Mouse (Mus musculus) heart, adult 11 months (tissue): ENCODE results near the gene Fgf8.
A peak's percentile ranks its signal among the peaks of the same experiment; 100 is the strongest.

Experiments used
- DNase-seq: peaks from one replicate; pipeline ENCODE4 v3.0.0; 2022

The Fgf8 gene

GRCm38 (mm10) chr19:45725677-45726277, 16.9 kb downstream of the Fgf8 start:
- no peak for DNase-seq

- DNase-seq = no peak
These were observed 20.5 kb downstream of the Fgf8 start for GRCm38 (mm10) chr19:45722188-45722587.

- no peak for DNase-seq
These were observed 24.4 kb downstream of the Fgf8 start for GRCm38 (mm10) chr19:45718286-45718685.

GRCm38 (mm10) chr19:45717493-45718220, 25.1 kb downstream of the Fgf8 start:
- peak; percentile 93 for DNase-seq

- DNase-seq = no peak
These were observed 34.0 kb downstream of the Fgf8 start for GRCm38 (mm10) chr19:45708704-45709103.

- DNase-seq = peak; percentile 91
These were observed 46.5 kb downstream of the Fgf8 start for GRCm38 (mm10) chr19:45696281-45696600.

GRCm38 (mm10) chr19:45695496-45696280, 47.0 kb downstream of the Fgf8 start:
- peak; percentile 95 for DNase-seq

- no peak for DNase-seq
These were observed 48.7 kb downstream of the Fgf8 start for GRCm38 (mm10) chr19:45694056-45694455.

GRCm38 (mm10) chr19:45692211-45692610, 50.5 kb downstream of the Fgf8 start:
- DNase-seq = peak; percentile 76

- peak; percentile 68 for DNase-seq
These were observed 51.6 kb downstream of the Fgf8 start for GRCm38 (mm10) chr19:45691001-45691535.

- peak; percentile 61 for DNase-seq
These were observed 55.7 kb downstream of the Fgf8 start for GRCm38 (mm10) chr19:45687001-45687400.
